ENCODE assay signal across 21 mouse cellular contexts in genomic region chr8:81502216-81502615, GRCm38 (mm10).
DNase-seq lines count a peak whose midpoint lies in the region; ATAC-seq and TF ChIP-seq lines count a peak whose summit lies in the region.
"Had no signal": no experiment of that assay in that cellular context is flagged by ENCODE, and none has a peak within 500 bp of the region (broad histone marks: within the 10 kb centered on the region; RNA-seq: fewer than 3 reads in every experiment).

No protein-coding gene starts in this region.

- no peaks in the 10 kb centered on the region for H3K27me3 ChIP-seq in spleen, adult 2 months (ENCODE audit: control insufficient read depth, insufficient read depth, low read length)
- no peaks in the 10 kb centered on the region for H3K27me3 ChIP-seq in MEL (ENCODE audit: control insufficient read depth in 1 of 2, insufficient read depth in 2 of 2, low read length in 2 of 2)
- no peaks in the 10 kb centered on the region for H3K27me3 ChIP-seq in cerebellum, adult 2 months (ENCODE audit: control insufficient read depth, insufficient read depth, low read length)
- H3K27me3 ChIP-seq: hindbrain, embryonic 12.5 days; hindbrain, embryonic 15.5 days had no signal

- no peak for TF ChIP-seq POLR2A in spleen, adult 2 months (IDR thresholded peaks at IDR 0.05; ENCODE audit: low read depth, low read length)
- no peak for TF ChIP-seq POLR2A in MEL (IDR thresholded peaks at IDR 0.05; ENCODE audit: control insufficient read depth in 1 of 2, insufficient read depth in 1 of 2, low read depth in 1 of 2, low read length in 2 of 2, poor library complexity in 1 of 2)
- no peak for TF ChIP-seq POLR2A in cerebellum, adult 2 months (IDR thresholded peaks at IDR 0.05; ENCODE audit: borderline replicate concordance, insufficient read depth, low read length)

- no peak overlapping the region for H3K9ac ChIP-seq in MEL (ENCODE audit: control insufficient read depth, low read depth, low read length, poor library complexity, severe bottlenecking)
- H3K9ac ChIP-seq: forebrain, postnatal 0 days; hindbrain, embryonic 12.5 days; hindbrain, embryonic 15.5 days had no signal

- 88% methylated on average over 2 of the region's 2 CpGs for WGBS in spleen, adult 2 months
- 86% methylated on average over 2 of the region's 2 CpGs for WGBS in cerebellum, adult 2 months

- TF ChIP-seq CTCF in spleen, adult 2 months (IDR thresholded peaks at IDR 0.05; ENCODE audit: extremely low read depth, insufficient read depth, insufficient read length, insufficient replicate concordance): no peak
- no peak for TF ChIP-seq CTCF in MEL (IDR thresholded peaks at IDR 0.05 in 2 of 3, conservative IDR thresholded peaks at IDR 0.05 in 1 of 3; ENCODE audit: control insufficient read depth in 1 of 3, insufficient read depth in 1 of 3, low read depth in 2 of 3, low read length in 3 of 3, poor library complexity in 1 of 3, severe bottlenecking in 1 of 3)
- TF ChIP-seq CTCF in cerebellum, adult 2 months (IDR thresholded peaks at IDR 0.05; ENCODE audit: borderline replicate concordance, insufficient read depth, low read depth, low read length): no peak

- no peaks in the 10 kb centered on the region for H3K79me2 ChIP-seq in MEL (ENCODE audit: control insufficient read depth, insufficient read depth, low read length, poor library complexity)

- peak; percentile 78 to 81 for TF ChIP-seq EP300 in MEL (IDR thresholded peaks at IDR 0.05; ENCODE audit: low read depth in 1 of 2, low read length in 2 of 2)

- no peaks in the 10 kb centered on the region for H3K4me1 ChIP-seq in spleen, adult 2 months (ENCODE audit: control insufficient read depth, insufficient read depth, insufficient read length)
- H3K4me1 ChIP-seq in MEL (ENCODE audit: control insufficient read depth in 1 of 2, insufficient read depth in 2 of 2, low read length in 2 of 2): peaks cover 2 to 11% of the 10 kb centered on the region in 2 experiments; a peak in 3 of 4 replicates
- no peaks in the 10 kb centered on the region for H3K4me1 ChIP-seq in cerebellum, adult 2 months (ENCODE audit: control insufficient read depth, insufficient read depth, low read length)
- H3K4me1 ChIP-seq: forebrain, embryonic 10.5 days; hindbrain, embryonic 12.5 days; hindbrain, embryonic 15.5 days had no signal

- TF ChIP-seq RAD21 in MEL (IDR thresholded peaks at IDR 0.05; ENCODE audit: low read depth, low read length): no peak

- H3K36me3 ChIP-seq in spleen, adult 2 months (ENCODE audit: control insufficient read depth, insufficient read depth, low read length): no peaks in the 10 kb centered on the region
- H3K36me3 ChIP-seq in MEL (ENCODE audit: control insufficient read depth in 1 of 2, insufficient read depth in 2 of 2, low read length in 2 of 2): peaks cover 0 to 9% of the 10 kb centered on the region in 2 experiments; a peak in 2 of 4 replicates
- H3K36me3 ChIP-seq: forebrain, embryonic 10.5 days; hindbrain, embryonic 12.5 days; hindbrain, embryonic 15.5 days had no signal

- ATAC-seq in megakaryocyte progenitor cell, adult 5-6 weeks (replicated peaks; ENCODE audit: poor library complexity): 0 out of 2 replicates have a peak, but pooled peaks have one; percentile 34
- ATAC-seq: activated CD4-positive, CD25-positive, alpha-beta regulatory T cell, adult 4 months; forebrain, embryonic 14.5 days; forebrain, postnatal 0 days had no signal

- DNase-seq in spleen, adult 2 months (ENCODE audit: low read depth in 1 of 2, low spot score in 2 of 2): no peak
- DNase-seq in spleen, postnatal 4 days (ENCODE audit: low spot score in 2 of 2): no peak
- peak; percentile 71 for DNase-seq in MEL (ENCODE audit: low read depth, low spot score)
- no peak for DNase-seq in layer of hippocampus, postnatal 14 days (ENCODE audit: low spot score in 2 of 2)
- no peak for DNase-seq in cerebellum, adult 2 months
- no peak for DNase-seq in ovary, postnatal 36 days (ENCODE audit: low spot score)
- DNase-seq: adrenal gland, adult 8-10 months; adrenal gland, postnatal 25 days; cerebellum, adult 11-12 months; cerebellum, adult 9-10 months; cerebellum, postnatal 14 days; forebrain, postnatal 0 days; gastrocnemius, adult 2 months; gastrocnemius, postnatal 14 days; heart, adult 11 months had no signal

- peak overlapping the region; percentile 20; the same call in 1 of the 2 replicates for H3K27ac ChIP-seq in spleen, adult 2 months (ENCODE audit: insufficient read depth, low read length)
- H3K27ac ChIP-seq in MEL (ENCODE audit: control insufficient read depth, low read depth, low read length): no peak overlapping the region
- H3K27ac ChIP-seq in cerebellum, adult 2 months (ENCODE audit: insufficient read depth, low read length): no peak overlapping the region
- H3K27ac ChIP-seq: forebrain, embryonic 10.5 days; gastrocnemius, adult 2 months; hindbrain, embryonic 12.5 days; hindbrain, embryonic 15.5 days had no signal

- no peaks in the 10 kb centered on the region for H3K9me3 ChIP-seq in MEL (replicated peaks; ENCODE audit: insufficient read depth, low read length)
- H3K9me3 ChIP-seq: forebrain, embryonic 10.5 days; hindbrain, embryonic 12.5 days; hindbrain, embryonic 15.5 days had no signal

- no peak overlapping the region for H3K4me3 ChIP-seq in spleen, adult 2 months (ENCODE audit: extremely low read depth, insufficient read depth, insufficient read length)
- H3K4me3 ChIP-seq in MEL (ENCODE audit: control insufficient read depth in 1 of 2, insufficient read depth in 1 of 2, low read depth in 2 of 2, low read length in 2 of 2): no peak overlapping the region
- no peak overlapping the region for H3K4me3 ChIP-seq in cerebellum, adult 2 months (replicated peaks; ENCODE audit: insufficient read depth, low read depth, low read length)
- H3K4me3 ChIP-seq: forebrain, embryonic 10.5 days; gastrocnemius, adult 2 months; hindbrain, embryonic 12.5 days; hindbrain, embryonic 15.5 days had no signal

TF ChIP-seq in MEL, 35 proteins besides CTCF, POLR2A, EP300 and RAD21:
- TF ChIP-seq GATA1 (IDR thresholded peaks at IDR 0.05; ENCODE audit: low read depth, low read length): peak; percentile 77
- peak; percentile 61; the same call in 1 of the 2 replicates for TF ChIP-seq BHLHE40 (IDR thresholded peaks at IDR 0.05; ENCODE audit: borderline replicate concordance, low read depth, low read length)
- peak; percentile 46; the same call in 1 of the 2 replicates for TF ChIP-seq TAL1 (IDR thresholded peaks at IDR 0.05; ENCODE audit: low read length)
- TF ChIP-seq RCOR1 (IDR thresholded peaks at IDR 0.05; ENCODE audit: low read depth, low read length): peak; percentile 49; the same call in 1 of the 2 replicates
- no peak for TF ChIP-seq NRF1 (IDR thresholded peaks at IDR 0.05; ENCODE audit: insufficient read depth, low read depth, low read length, poor library complexity, severe bottlenecking)
- TF ChIP-seq ZNF384 (IDR thresholded peaks at IDR 0.05; ENCODE audit: low read depth, low read length): no peak
- TF ChIP-seq TCF12 (IDR thresholded peaks at IDR 0.05; ENCODE audit: low read depth, low read length): peak; percentile 79
- peak; percentile 59; the same call in 1 of the 2 replicates for TF ChIP-seq ETS1 (IDR thresholded peaks at IDR 0.05; ENCODE audit: low read depth, low read length)
- no peak for TF ChIP-seq E2F4 (IDR thresholded peaks at IDR 0.05; ENCODE audit: borderline replicate concordance, low read depth, low read length)
